Mouse (Mus musculus) mouse embryonic stem cell (cell line): Measurements from ENCODE around the gene Rnase4.

Experiments used
- in situ Hi-C, 2 experiments: fragments of 300-500 bp; cut with MboI; formaldehyde crosslinking; loops; 1 replicate in 1 of 2; 3 replicates in 1 of 2; pipeline ENCODE4 v1.14.3; 2019 to 2020; ENCODE audit warnings: low sequenced_read_pairs in 2 of 2, low pct_unique_long_range_greater_than_20kb in 1 of 2, mixed read lengths in 1 of 2; ENCODE audit not compliant: unreplicated experiment in 1 of 2

Rnase4 gene

DNA sequence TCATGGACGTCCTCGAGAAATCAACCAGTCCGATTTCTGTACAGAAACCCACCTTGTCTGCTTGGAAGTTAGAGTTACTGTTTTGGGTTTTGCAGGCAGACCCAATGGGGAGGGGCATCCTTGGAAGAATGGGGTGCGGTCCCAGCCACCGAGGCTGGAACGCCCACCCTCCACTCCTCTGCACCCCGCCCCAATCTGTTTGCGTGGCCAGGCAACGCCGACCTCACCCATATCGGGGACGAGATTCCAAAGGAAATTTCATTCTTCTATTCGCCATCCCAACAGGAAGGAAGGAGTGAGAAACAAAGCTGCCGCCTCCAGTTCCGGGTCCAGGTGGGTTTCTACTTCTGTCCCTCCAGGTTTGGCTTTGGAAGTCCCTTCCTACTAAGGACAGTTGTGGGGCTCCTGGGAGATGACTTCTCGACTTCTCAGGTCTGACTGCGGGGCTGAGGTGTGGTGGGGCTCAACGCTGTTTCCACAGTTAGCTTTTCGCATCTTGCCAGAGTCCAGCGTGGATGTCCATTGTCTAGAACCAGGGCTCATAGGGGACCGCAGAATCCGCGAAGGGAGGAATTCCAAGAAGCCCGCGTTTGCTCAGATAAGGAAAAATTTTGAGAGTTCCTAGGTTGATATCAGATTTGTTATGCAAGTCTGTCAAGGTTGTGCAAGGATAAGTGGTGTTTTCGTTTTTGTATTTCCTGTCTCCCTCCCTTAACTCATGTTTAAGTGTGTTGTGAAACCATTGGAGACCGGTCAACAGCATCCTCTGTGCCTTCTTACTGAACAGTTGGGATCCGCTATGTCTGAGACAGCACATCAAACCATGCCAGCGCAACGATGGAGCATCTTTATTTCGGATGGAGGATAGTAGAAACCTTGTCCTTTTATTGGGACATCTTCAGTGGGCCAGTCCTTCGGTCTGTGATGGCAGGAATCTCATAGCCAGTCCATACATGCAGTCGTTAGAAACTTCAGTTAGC is at the start of gene Rnase4, which contains the start of gene Ang:
TSS of gene Rnase4 (plus strand) at position 157 of the 980 bp plus-strand sequence.
TSS of gene Ang (plus strand) at position 230 of the 980 bp plus-strand sequence.
- in situ Hi-C loops, result loop anchor here in 1 of 2 experiments (10.0 kb wide), 1 partner anchor 684 kb away; the partner anchor contains the start of gene Ang4

DNA sequence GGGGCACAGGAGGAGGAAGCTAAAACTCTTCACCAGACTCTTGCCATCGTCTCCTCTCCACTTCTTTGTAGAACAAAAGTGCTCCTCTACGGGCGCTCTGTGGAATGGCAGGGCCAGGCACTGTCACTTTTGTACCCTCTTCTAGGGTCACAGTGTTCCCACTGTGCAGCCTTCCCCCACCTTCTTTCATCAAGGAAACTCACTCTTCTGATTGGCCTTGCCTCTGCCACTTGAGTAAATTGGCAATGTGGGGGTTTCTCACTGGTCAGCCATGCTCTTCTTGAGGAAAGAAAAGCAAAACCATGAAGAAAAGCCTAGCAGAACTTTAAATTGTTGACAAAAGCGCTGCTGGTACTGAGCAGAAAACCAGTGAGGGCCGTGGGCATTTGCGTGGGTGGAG is 49.1 kb upstream of the Rnase4 start, which contains the start of gene Rnase9:
TSS of gene Rnase9 (minus strand) at position 101 of the 400 bp plus-strand sequence.
- in situ Hi-C loops, result no loop called here

DNA sequence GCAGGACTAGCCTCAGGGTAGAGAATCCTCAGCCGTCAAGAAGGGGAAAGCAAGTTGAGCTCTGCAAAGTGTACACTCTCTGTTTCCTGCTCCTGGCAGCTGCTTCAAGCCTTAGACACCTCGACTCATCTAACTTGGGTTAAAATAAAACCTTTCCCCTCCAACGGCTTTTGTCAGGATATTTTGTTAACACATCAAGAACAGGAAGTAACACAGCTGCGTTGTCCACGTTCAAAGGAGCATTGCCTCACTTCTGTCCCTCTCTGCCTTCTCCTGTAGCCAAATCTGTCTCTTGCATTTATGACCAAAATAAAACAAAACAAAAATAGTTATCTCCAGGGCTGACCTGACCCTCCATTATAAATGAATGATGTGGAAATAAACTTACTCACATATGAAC is 43.0 kb upstream of the Rnase4 start:
- in situ Hi-C loops, result no loop called here

DNA sequence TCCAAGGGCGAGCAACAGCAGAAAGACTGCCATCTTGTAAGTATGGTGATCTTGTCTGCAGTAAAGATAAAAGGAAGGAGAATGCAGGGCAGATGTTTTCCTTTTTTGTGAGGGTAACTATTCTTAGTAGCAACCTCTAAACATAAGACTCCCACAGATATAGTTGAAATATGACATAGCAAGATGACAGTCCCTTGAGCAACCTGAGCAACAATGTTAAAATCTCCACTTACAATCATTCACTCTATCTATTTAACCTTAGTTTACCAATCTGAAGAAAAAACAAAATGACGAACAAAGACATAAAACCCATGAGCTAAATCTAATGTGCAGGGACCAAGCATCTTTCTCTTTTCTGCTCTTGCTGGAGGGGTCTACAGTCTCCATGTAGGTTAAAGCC is 40.8 kb upstream of the Rnase4 start, which contains the start of gene Rnase11:
TSS of gene Rnase11 (minus strand) at position 101 of the 400 bp plus-strand sequence.
- in situ Hi-C loops, result loop anchor here in 1 of 2 experiments (25.0 kb wide), 1 partner anchor 1238 kb away; no protein-coding TSS in a partner anchor

DNA sequence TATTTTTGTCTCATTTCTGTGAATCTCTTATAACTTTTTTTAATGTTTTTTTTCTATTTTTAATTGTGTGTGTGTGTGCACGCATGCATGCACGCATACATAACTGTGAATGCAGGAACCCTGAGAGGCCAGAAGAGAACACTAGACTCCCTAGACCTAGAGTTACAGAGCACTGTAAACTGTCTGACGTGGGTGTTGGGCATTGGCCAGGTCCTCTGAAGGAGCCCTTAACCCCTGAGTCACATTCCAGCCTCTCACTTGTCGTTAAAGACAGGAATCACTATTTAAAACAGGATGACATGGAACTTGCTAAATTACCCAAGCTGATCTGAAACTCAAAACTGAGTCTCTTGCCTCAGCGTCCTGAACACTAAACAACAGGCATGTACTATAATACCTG is 38.9 kb upstream of the Rnase4 start:
- in situ Hi-C loops, result loop anchor here in 1 of 2 experiments (25.0 kb wide), 1 partner anchor 1240 kb away; no protein-coding TSS in a partner anchor

DNA sequence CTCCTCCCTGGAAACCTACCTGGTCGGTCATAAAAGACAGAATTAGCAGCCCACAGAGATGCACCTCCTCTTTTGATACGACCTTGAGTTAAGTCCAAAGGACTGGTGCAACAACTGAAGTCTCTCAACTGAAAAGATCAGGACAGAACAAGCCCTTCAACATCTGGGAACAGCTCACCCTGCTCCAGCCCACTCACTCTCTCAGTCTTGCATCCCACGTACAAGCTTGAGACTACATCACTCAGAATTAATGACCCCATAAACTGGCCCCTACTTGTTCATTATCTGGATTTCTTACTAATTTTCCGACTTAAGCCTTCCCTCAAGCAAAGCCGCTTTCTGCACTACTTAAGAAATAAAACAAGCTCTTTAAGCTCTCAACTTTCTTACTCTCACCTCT is 37.7 kb upstream of the Rnase4 start:
- in situ Hi-C loops, result loop anchor here in 1 of 2 experiments (25.0 kb wide), 1 partner anchor 1241 kb away; no protein-coding TSS in a partner anchor

DNA sequence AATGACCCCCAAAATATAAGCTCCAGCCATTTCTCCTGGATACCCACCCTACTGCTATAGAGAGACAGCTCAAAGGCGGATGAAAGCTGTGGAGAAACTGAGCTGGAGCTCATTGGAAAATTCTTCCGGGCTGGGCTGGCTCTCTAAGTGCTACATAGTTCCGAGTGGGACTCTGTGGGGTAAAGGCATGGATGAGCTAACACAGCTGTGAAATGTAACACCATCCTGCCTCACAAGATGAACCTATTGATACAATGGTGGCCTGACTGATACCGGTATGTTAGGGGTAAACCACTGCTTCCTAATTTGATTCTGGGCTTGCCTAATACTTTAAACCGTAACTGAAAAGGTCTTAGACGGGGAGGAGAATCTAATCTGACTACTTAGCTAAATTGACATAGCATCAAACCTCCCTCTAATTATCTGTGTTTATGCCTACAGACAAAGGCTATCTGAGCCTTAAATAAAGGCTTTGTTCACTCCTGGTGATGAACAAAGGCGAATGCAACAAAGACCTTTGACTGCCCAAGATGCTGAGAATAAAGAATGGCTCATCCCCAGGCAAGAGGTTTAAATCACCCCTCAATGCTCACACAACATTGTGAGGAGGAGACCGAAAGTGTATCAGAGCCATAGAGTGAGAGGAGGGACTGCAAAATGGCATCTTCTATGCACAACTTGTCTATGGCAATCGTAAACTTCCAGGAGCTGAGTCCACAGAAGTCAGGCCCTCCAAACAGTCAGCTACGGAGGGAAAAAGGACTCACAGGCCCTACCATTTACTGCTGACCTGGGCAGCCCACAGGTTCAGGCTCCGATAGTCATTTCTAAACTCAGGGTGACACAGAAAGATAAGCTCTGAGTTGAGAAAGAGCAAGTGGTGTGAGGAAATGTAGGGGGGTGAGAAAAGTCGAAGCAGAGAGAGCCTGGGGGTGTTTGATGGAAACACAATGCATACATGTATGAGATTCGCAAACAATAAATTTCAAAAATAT is 36.3 kb upstream of the Rnase4 start:
- in situ Hi-C loops, result loop anchor here in 1 of 2 experiments (25.0 kb wide), 1 partner anchor 1242 kb away; no protein-coding TSS in a partner anchor

DNA sequence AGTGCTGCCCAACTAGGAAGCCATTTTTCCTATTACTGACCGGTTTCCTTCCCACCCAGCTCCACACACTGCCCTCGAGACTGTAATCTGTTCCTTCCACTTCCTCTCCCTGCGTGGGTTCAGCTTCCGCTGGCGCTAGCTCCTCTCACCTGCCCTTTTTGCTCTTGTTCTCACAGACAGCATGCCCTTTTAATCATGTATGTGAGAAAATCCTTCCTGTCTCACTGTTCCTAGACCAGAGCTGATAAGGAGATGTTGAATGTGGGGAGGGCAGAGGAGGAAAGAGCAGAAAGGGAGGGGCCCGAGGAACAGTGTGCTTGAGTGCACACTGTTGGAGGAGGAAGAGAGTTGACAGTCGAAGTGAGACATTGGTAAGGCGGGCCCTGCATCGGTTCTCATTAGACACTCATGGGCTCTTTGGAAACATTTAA is 33.5 kb upstream of the Rnase4 start, which contains the start of gene Rnase12:
TSS of gene Rnase12 (minus strand) at position 261 of the 431 bp plus-strand sequence.
- in situ Hi-C loops, result loop anchor here in 1 of 2 experiments (25.0 kb wide), 1 partner anchor 1245 kb away; no protein-coding TSS in a partner anchor

DNA sequence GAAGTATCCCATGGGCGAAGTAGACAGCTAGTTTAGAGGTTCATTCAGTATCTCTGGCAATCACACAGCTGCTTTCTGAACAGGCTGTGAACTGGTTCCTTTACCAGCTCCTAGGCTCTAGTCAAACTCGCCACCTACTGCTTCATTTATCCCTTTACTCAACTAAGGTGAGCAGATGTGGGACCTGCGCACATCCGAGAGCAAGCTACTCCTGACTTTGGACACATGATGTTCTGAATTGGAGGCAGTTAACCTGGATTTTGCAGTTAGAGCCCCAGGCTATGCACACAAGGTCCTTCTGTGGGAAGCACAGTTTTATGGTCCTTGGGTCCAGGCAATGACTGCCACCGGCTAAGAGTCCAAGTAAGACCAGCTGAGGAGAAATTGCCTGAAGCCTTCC is 30.1 kb upstream of the Rnase4 start:
- in situ Hi-C loops, result loop anchor here (5.0 to 25.0 kb wide), 3 partner anchors 33 to 1248 kb away; no protein-coding TSS in a partner anchor

DNA sequence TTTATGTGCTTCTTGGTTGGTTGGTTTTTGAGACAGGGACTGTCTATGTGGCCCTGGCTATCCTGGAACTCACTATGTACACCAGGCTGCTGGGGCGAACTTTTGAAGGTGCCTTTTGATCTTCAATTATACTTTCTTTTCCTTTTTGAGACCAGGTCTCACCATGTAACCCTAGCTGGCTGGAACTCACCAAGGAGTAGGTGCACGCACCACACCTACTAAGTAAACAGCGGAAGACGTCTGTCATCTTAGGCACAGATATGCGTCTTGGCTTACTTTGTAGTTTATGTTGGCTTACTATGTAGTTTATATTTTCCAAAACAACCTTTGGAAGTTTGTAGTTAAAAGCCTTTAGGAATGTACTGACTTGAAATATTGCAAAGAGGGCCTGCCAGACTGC is 21.9 kb upstream of the Rnase4 start:
- in situ Hi-C loops, result loop anchor here (5.0 to 25.0 kb wide), 3 partner anchors 254 to 1257 kb away; partner anchors contain the start of genes Ccnb1ip1 (in 1 of the 2) and Parp2 (in 1 of the 2)

DNA sequence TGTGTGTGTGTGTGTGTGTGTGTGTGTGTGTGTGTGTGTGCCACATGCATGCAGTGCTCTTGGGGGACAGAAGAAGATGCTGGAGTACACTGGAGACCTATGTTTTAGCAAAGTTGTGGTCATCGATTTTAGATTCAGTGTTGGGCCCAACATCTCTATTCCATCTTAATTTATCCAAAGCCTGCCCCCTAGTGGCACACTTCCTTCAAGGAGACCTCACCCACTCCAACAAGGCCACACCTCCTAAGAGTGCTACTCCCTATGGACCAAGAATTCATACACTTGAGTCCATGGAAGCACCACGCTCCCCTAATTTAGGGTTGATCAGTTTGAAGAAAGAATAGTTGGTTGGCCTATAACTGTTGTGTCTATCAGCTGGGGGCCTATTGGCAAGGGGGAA is 21.3 kb upstream of the Rnase4 start:
- in situ Hi-C loops, result loop anchor here (5.0 to 25.0 kb wide), 3 partner anchors 255 to 1257 kb away; partner anchors contain the start of genes Ccnb1ip1 (in 1 of the 2) and Parp2 (in 1 of the 2)

DNA sequence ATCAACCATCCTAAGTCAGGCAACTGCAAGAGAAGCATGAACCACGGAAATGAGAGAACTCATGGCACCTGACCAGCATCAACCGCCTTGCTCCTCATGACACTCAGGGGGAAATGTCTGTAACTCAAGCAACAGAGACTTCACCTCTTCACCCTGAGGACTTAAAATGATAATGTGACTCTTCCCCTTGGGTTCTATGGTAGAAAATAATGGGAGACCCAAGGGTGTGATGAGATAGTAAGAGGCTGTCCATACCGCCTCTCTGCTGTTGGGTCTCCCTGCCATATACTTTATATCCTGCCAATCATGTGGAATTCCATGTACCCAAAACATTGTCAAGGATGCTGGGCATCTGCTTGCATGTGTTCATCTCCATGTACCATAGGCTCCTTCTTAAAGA is 16.5 kb upstream of the Rnase4 start, which contains the start of gene Olfr750:
TSS of gene Olfr750 (minus strand) at position 101 of the 400 bp plus-strand sequence.
- in situ Hi-C loops, result loop anchor here in 1 of 2 experiments (25.0 kb wide), 1 partner anchor 1262 kb away; no protein-coding TSS in a partner anchor

DNA sequence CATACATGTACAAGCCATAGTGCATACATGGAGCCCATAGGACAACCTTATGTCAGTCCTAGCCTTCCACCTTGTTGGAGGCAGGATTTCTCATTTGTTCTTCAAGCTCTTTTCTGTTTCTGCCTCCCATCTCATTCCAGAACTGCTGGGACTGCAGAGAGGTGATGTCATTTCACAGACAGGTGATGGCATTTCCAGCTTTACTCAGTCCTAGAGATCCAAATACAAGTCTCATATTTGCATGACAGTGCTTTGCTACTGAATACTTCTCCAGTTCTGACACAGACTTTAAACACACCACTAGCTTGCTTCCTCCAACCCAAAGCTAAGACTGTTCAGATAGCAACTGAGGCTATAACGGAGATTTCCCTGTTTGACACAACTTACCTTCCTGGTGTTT is 11.7 kb upstream of the Rnase4 start:
- in situ Hi-C loops, result no loop called here

DNA sequence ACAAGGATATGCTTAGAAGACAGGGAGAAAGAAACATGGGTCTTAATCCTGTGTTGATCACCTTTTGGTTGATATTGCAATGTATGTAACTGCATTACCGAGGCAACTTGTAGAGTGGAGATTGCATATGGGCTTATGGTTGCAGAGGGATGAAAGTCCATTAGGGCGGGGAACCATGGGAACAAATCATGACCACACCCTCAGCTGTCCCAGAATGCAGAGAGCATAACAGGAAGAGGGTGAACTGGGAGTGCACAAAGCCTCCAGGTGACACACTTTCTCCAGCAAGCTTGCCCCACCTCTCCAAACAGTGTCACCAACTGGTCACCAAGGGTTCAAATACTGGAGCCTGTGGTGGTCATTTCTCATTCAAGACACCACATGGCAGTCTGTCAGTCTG is 9.8 kb upstream of the Rnase4 start:
- in situ Hi-C loops, result loop anchor here in 1 of 2 experiments (10.0 kb wide), 1 partner anchor 276 kb away; the partner anchor contains the start of genes Ccnb1ip1 and Parp2

DNA sequence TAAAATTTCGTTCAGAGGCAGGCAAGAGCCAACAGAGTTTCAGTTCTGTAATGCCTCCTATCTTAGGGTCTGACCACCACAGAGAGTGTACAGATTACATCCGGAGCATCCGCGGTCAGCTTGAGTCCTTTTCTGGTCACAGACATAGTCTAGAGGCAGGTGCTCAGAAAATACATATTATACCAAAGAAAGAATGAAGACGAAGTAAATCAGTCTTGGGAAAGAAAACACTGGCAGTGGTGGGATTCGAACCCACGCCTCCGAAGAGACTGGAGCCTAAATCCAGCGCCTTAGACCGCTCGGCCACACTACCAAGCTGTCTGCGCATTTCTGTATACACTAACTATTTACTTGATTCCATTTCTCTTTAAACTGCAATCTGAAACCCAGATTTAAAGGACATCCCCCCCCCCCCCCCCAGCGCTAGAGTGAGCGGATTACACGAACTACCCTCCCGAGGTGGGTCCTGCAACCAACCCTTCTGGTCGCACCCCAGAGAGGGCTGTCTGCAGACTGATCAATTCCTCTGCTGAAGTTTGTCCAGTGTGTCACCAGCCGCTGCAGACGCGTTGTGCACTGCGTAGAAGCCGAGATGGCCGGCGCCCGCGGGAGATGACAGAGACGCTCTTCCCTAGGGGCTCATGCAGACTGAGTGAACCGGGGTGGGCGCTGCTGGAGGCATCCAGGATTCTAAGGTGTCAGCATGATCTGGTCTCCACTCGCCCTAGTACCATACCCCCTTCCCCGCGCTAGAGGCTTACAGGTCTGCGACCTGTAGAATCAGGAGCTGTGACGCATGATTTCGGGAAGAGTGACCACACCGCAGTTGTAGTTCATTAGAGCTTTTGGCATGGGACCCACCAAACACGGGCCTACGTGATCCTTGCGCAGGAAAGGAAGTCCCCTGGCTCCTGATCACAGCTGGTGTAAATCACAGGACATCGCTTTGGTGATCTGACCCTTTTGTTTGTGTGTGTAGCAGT is 8.0 kb upstream of the Rnase4 start:
- in situ Hi-C loops, result loop anchor here in 1 of 2 experiments (10.0 kb wide), 1 partner anchor 278 kb away; the partner anchor contains the start of genes Ccnb1ip1 and Parp2

DNA sequence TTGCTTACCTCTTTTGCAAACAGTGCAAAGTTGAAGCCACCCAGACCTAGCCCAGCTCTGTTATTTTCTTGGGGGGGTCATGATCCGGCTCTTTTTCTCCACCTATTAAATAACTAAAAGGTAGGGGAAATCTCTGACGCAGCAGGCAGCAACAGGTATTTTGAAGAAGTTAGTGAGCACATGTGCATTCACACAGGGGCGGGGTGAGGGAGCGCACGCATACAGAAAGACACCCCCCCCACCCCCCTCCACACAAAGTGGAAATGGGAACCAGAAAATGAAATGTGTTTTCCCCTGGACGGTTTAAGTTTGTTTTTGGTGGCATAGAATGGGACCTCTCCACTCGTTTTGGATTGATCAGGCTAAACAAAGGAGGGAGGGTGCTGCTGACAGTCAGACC is 7.1 kb upstream of the Rnase4 start:
- in situ Hi-C loops, result loop anchor here in 1 of 2 experiments (10.0 kb wide), 1 partner anchor 279 kb away; the partner anchor contains the start of genes Ccnb1ip1 and Parp2
